Mouse (Mus musculus) E14TG2a.4 (cell line): ENCODE results near the gene Ccdc125.

Source experiments
- CTCF ChIP-seq: conservative IDR thresholded peaks from 2 replicates; pipeline ENCODE4 v1.5.1; 2014; ENCODE audit warnings: low read length
- NANOG ChIP-seq: IDR thresholded peaks from 2 replicates; pipeline ENCODE4 v1.6.1; 2014; ENCODE audit warnings: borderline replicate concordance, low read length, mixed read lengths
- POU5F1 ChIP-seq: IDR thresholded peaks from 2 replicates; pipeline ENCODE4 v1.6.1; 2014; ENCODE audit warnings: low read length, borderline replicate concordance

GRCm38 (mm10) chr13:100730861-100731176 lies 61.3 kb downstream of the Ccdc125 start, which contains the start of gene Cdk7:
- TF ChIP-seq CTCF, result no peak
- no peak for TF ChIP-seq POU5F1
- no peak for TF ChIP-seq NANOG
